Mouse (Mus musculus) layer of hippocampus, adult 18-20 months (tissue): ENCODE measurements around the gene Akip1. TPM values are rescaled to one million over a fixed set of nuclear protein-coding genes. Genes with fewer than 3 reads are reported as not detected.

ENCODE experiments used
- DNase-seq, 2 experiments: peaks; one replicate each; pipeline ENCODE4 v3.0.0; 2022; ENCODE audit warnings: low spot score in 2 of 2
- total RNA-seq, 2 experiments: library from RNA; stranded (reverse); gene quantifications; 2 replicates each; pipeline ENCODE4 v1.2.3; 2021

Akip1 gene
- total RNA-seq, 2 experiments from 2014 or later: 5.1 to 6.5 TPM

- DNase-seq: peak in 1 of 2 experiments; percentile 46
Measured at GRCm38 (mm10) chr7:109707023-109707785, 3.7 kb downstream of the Akip1 start.

- DNase-seq: no peak
Measured at GRCm38 (mm10) chr7:109708961-109709382, 5.5 kb downstream of the Akip1 start.

- DNase-seq: no peak
Measured at GRCm38 (mm10) chr7:109710069-109710468, 6.6 kb downstream of the Akip1 start.

GRCm38 (mm10) chr7:109712198-109712597 is 8.7 kb downstream of the Akip1 start:
- DNase-seq: no peak

- no peak for DNase-seq
Measured at GRCm38 (mm10) chr7:109713434-109713982, 10.0 kb downstream of the Akip1 start.

GRCm38 (mm10) chr7:109719286-109719685 is 15.8 kb downstream of the Akip1 start:
- peak in 1 of 2 experiments; percentile 69 for DNase-seq

- DNase-seq: no peak
Measured at GRCm38 (mm10) chr7:109722618-109723017, 19.1 kb downstream of the Akip1 start.

- DNase-seq: no peak
Measured at GRCm38 (mm10) chr7:109723114-109723513, 19.6 kb downstream of the Akip1 start.

GRCm38 (mm10) chr7:109723697-109724096 is 20.2 kb downstream of the Akip1 start, which contains the start of gene BC051019:
BC051019 (minus strand) TSS chr7:109723850.
- DNase-seq: no peak

- DNase-seq: no peak
Measured at GRCm38 (mm10) chr7:109731626-109732025, 28.1 kb downstream of the Akip1 start, which contains the start of gene Ascl3. Ascl3 (minus strand) TSS chr7:109731726.

GRCm38 (mm10) chr7:109734806-109735205 is 31.3 kb downstream of the Akip1 start:
- DNase-seq: no peak

- DNase-seq: no peak
Measured at GRCm38 (mm10) chr7:109739822-109740370, 36.4 kb downstream of the Akip1 start.

GRCm38 (mm10) chr7:109741060-109741459 is 37.6 kb downstream of the Akip1 start:
- DNase-seq: no peak

- no peak for DNase-seq
Measured at GRCm38 (mm10) chr7:109741703-109742102, 38.2 kb downstream of the Akip1 start.

GRCm38 (mm10) chr7:109747747-109748146 is 44.3 kb downstream of the Akip1 start:
- DNase-seq: no peak

GRCm38 (mm10) chr7:109751427-109752007 is 48.0 kb downstream of the Akip1 start:
- no peak for DNase-seq

- peak; percentile 77 to 85 for DNase-seq
Measured at GRCm38 (mm10) chr7:109752008-109752925, 48.8 kb downstream of the Akip1 start, which contains the start of gene Tmem9b. Tmem9b (minus strand) TSS chr7:109752875.

- DNase-seq: no peak
Measured at GRCm38 (mm10) chr7:109754034-109754433, 50.5 kb downstream of the Akip1 start.

GRCm38 (mm10) chr7:109756291-109756690 is 52.8 kb downstream of the Akip1 start:
- no peak for DNase-seq
